Mouse (Mus musculus): ENCODE measurements around the gene 5330417C22Rik.

DNA sequence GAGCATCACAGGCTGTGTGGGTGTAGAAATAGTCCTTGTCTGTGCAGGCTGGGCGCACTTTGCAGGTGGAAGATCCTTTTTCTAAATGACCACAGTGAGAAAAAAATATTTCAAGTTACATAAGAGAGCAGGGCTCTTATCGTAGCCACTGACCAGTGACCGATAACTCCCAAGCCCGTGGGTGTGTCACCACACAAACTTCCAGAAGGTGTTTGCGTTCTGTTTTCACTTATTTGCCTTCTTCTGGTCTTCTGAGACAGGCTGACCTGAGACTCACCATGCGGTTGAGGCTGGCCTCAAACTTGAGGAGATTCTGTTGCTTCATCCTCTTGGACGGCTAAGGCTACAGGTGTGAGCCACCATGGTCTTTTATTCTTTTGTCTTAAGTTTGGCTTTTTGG lies 61.4 kb downstream of the 5330417C22Rik start:
- TF ChIP-seq CTCF (IDR thresholded peaks at IDR 0.05; ENCODE audit: control insufficient read depth, insufficient read depth, insufficient read length) = no peak
- no peak for TF ChIP-seq MAX (IDR thresholded peaks at IDR 0.05)
- TF ChIP-seq MYOG (IDR thresholded peaks at IDR 0.05; ENCODE audit: control insufficient read depth, extremely low read depth, insufficient read length) = no peak
